Mouse (Mus musculus): ENCODE data around the gene Ptbp1. TPM values are rescaled to one million over a fixed set of nuclear protein-coding genes. Genes with fewer than 3 reads are reported as not detected.

Ptbp1 gene
- polyA plus RNA-seq (2014; fragmentation: Nextera tagmentation; extraction: Ambion mirVana) = 328 and 351 TPM in 2 replicates

GRCm38 (mm10) chr10:79853860-79854795 is at the start of gene Ptbp1:
Gene Ptbp1 (plus strand): TSS chr10:79854427.
- H3K4me2 ChIP-seq (ENCODE audit: low read depth, severe bottlenecking) = peak within 1 kb of the TSS; percentile 91
- peak within 1 kb of the TSS; percentile 100 for H3K27ac ChIP-seq (replicated peaks; ENCODE audit: low read depth, low read length)
- H3K4me1 ChIP-seq (ENCODE audit: control insufficient read depth, insufficient read depth, low read length) = peaks cover 42% of the 10 kb centered on the region
- peak within 1 kb of the TSS; percentile 99 for H3K4me3 ChIP-seq (ENCODE audit: low read depth, low read length)
- ATAC-seq (ENCODE audit: insufficient number of reproducible peaks, low FRiP score, low TSS enrichment, low read depth) (peak; percentile 91), DNase-seq (ENCODE audit: low spot score) (peak; percentile 100)
- WGBS = under 1% methylated on average over 75 of the region's 75 CpGs
- H3K36me3 ChIP-seq (ENCODE audit: control insufficient read depth, insufficient read depth, low read length) = peaks cover 17% of the 10 kb centered on the region
- no peaks in the 10 kb centered on the region for H3K27me3 ChIP-seq (ENCODE audit: control insufficient read depth, insufficient read depth, low read length)
- peak within 1 kb of the TSS; percentile 99 for H3K9ac ChIP-seq (ENCODE audit: low read length)
- H3K9me3 ChIP-seq (ENCODE audit: control insufficient read depth, low read length) = no peaks in the 10 kb centered on the region

GRCm38 (mm10) chr10:79805636-79806035 is 48.6 kb upstream of the Ptbp1 start:
- Histone ChIP-seq H3K36me3 (ENCODE audit: control insufficient read depth, insufficient read depth, low read length) (peaks cover 2% of the 10 kb centered on the region), H3K9me3 (ENCODE audit: control insufficient read depth, low read length) (no peaks in the 10 kb centered on the region), H3K9ac (ENCODE audit: low read length) (no peak overlapping the region; the same call in 1 of the 2 replicates), H3K4me3 (ENCODE audit: low read depth, low read length) (no peak overlapping the region), H3K4me2 (ENCODE audit: low read depth, severe bottlenecking) (no peak overlapping the region), H3K27me3 (ENCODE audit: control insufficient read depth, insufficient read depth, low read length) (no peaks in the 10 kb centered on the region), H3K4me1 (ENCODE audit: control insufficient read depth, insufficient read depth, low read length) (peaks cover 32% of the 10 kb centered on the region), H3K27ac (replicated peaks; ENCODE audit: low read depth, low read length) (no peak overlapping the region)
- DNase-seq (ENCODE audit: low spot score) (no peak), ATAC-seq (ENCODE audit: insufficient number of reproducible peaks, low FRiP score, low TSS enrichment, low read depth) (no peak)
- WGBS = 57% methylated on average over 11 of the region's 11 CpGs

GRCm38 (mm10) chr10:79806331-79806730 is 47.9 kb upstream of the Ptbp1 start:
- Histone ChIP-seq H3K36me3 (ENCODE audit: control insufficient read depth, insufficient read depth, low read length) (peaks cover 2% of the 10 kb centered on the region), H3K4me2 (ENCODE audit: low read depth, severe bottlenecking) (no peak overlapping the region; the same call in 1 of the 2 replicates), H3K27me3 (ENCODE audit: control insufficient read depth, insufficient read depth, low read length) (no peaks in the 10 kb centered on the region), H3K9me3 (ENCODE audit: control insufficient read depth, low read length) (no peaks in the 10 kb centered on the region), H3K27ac (replicated peaks; ENCODE audit: low read depth, low read length) (no peak overlapping the region), H3K9ac (ENCODE audit: low read length) (no peak overlapping the region), H3K4me1 (ENCODE audit: control insufficient read depth, insufficient read depth, low read length) (peaks cover 32% of the 10 kb centered on the region), H3K4me3 (ENCODE audit: low read depth, low read length) (no peak overlapping the region)
- ATAC-seq (ENCODE audit: insufficient number of reproducible peaks, low FRiP score, low TSS enrichment, low read depth) (no peak), DNase-seq (ENCODE audit: low spot score) (no peak)
- WGBS = 89% methylated on average over 9 of the region's 9 CpGs

DNA sequence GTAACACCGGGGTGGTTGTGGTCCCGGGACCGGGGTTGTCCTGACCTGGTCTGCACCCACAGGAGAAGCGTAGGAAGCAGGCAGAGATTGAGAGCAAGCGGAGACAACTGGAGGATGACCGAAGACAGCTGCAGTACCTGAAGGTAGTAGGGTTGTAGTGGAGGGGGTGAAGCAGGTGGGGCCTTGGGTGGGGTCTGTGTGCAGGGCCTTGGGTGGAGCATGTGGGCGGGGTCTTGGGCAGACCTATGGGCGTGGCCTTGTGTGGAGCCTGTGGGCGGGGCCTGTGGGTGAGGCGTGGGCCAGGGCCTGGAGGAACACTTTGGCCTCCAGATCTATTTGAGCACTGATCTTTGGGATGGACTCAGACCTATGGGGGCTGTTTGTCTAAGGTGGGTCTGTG is 47.3 kb upstream of the Ptbp1 start:
- H3K27ac ChIP-seq (replicated peaks; ENCODE audit: low read depth, low read length) = no peak overlapping the region
- no peaks in the 10 kb centered on the region for H3K27me3 ChIP-seq (ENCODE audit: control insufficient read depth, insufficient read depth, low read length)
- no peak overlapping the region for H3K4me3 ChIP-seq (ENCODE audit: low read depth, low read length)
- no peaks in the 10 kb centered on the region for H3K9me3 ChIP-seq (ENCODE audit: control insufficient read depth, low read length)
- no peak for ATAC-seq (ENCODE audit: insufficient number of reproducible peaks, low FRiP score, low TSS enrichment, low read depth)
- no peak overlapping the region for H3K9ac ChIP-seq (ENCODE audit: low read length)
- H3K4me1 ChIP-seq (ENCODE audit: control insufficient read depth, insufficient read depth, low read length) = peaks cover 31% of the 10 kb centered on the region
- DNase-seq (ENCODE audit: low spot score) = no peak
- 82% methylated on average over 10 of the region's 10 CpGs for WGBS
- no peak overlapping the region for H3K4me2 ChIP-seq (ENCODE audit: low read depth, severe bottlenecking)
- H3K36me3 ChIP-seq (ENCODE audit: control insufficient read depth, insufficient read depth, low read length) = peaks cover 2% of the 10 kb centered on the region

DNA sequence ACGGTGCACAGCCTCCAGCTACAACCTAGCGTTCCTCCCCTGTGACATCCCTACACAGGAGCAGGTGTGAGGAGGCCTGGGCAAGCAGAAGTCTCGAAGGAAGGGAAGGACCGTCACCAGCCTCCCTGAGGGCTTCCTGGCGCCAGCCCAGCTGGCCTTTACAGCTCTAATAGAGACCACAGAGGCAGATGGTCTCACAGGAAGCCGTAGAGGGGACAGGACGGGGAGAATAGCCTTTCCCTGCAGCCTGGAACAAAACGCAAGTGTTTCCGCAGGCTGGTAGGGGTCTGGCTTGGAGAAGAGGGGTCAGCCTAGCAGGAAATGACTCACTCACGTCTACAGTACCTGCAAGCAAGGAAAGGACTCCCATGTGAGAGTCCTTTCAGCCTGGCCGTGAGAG is 46.4 kb upstream of the Ptbp1 start:
- Histone ChIP-seq H3K9ac (ENCODE audit: low read length) (no peak overlapping the region; the same call in 1 of the 2 replicates), H3K27me3 (ENCODE audit: control insufficient read depth, insufficient read depth, low read length) (no peaks in the 10 kb centered on the region), H3K36me3 (ENCODE audit: control insufficient read depth, insufficient read depth, low read length) (peaks cover 4% of the 10 kb centered on the region), H3K4me3 (ENCODE audit: low read depth, low read length) (no peak overlapping the region), H3K4me1 (ENCODE audit: control insufficient read depth, insufficient read depth, low read length) (peaks cover 22% of the 10 kb centered on the region), H3K27ac (replicated peaks; ENCODE audit: low read depth, low read length) (0 out of 2 replicates have a peak overlapping the region, but pooled peaks have one; percentile 30), H3K9me3 (ENCODE audit: control insufficient read depth, low read length) (no peaks in the 10 kb centered on the region), H3K4me2 (ENCODE audit: low read depth, severe bottlenecking) (no peak overlapping the region)
- no peak for DNase-seq (ENCODE audit: low spot score)
- ATAC-seq (ENCODE audit: insufficient number of reproducible peaks, low FRiP score, low TSS enrichment, low read depth) = no peak
- 60% methylated on average over 11 of the region's 11 CpGs for WGBS

GRCm38 (mm10) chr10:79808728-79809127 is 45.5 kb upstream of the Ptbp1 start:
- H3K9me3 ChIP-seq (ENCODE audit: control insufficient read depth, low read length) = no peaks in the 10 kb centered on the region
- whole genome bisulfite sequencing = 91% methylated on average over 11 of the region's 11 CpGs
- no peak overlapping the region for H3K4me3 ChIP-seq (ENCODE audit: low read depth, low read length)
- no peak for DNase-seq (ENCODE audit: low spot score)
- H3K4me2 ChIP-seq (ENCODE audit: low read depth, severe bottlenecking) = no peak overlapping the region
- H3K27ac ChIP-seq (replicated peaks; ENCODE audit: low read depth, low read length) = no peak overlapping the region
- peaks cover 13% of the 10 kb centered on the region for H3K4me1 ChIP-seq (ENCODE audit: control insufficient read depth, insufficient read depth, low read length)
- no peaks in the 10 kb centered on the region for H3K27me3 ChIP-seq (ENCODE audit: control insufficient read depth, insufficient read depth, low read length)
- no peak overlapping the region for H3K9ac ChIP-seq (ENCODE audit: low read length)
- H3K36me3 ChIP-seq (ENCODE audit: control insufficient read depth, insufficient read depth, low read length) = peaks cover 4% of the 10 kb centered on the region
- ATAC-seq (ENCODE audit: insufficient number of reproducible peaks, low FRiP score, low TSS enrichment, low read depth) = no peak

DNA sequence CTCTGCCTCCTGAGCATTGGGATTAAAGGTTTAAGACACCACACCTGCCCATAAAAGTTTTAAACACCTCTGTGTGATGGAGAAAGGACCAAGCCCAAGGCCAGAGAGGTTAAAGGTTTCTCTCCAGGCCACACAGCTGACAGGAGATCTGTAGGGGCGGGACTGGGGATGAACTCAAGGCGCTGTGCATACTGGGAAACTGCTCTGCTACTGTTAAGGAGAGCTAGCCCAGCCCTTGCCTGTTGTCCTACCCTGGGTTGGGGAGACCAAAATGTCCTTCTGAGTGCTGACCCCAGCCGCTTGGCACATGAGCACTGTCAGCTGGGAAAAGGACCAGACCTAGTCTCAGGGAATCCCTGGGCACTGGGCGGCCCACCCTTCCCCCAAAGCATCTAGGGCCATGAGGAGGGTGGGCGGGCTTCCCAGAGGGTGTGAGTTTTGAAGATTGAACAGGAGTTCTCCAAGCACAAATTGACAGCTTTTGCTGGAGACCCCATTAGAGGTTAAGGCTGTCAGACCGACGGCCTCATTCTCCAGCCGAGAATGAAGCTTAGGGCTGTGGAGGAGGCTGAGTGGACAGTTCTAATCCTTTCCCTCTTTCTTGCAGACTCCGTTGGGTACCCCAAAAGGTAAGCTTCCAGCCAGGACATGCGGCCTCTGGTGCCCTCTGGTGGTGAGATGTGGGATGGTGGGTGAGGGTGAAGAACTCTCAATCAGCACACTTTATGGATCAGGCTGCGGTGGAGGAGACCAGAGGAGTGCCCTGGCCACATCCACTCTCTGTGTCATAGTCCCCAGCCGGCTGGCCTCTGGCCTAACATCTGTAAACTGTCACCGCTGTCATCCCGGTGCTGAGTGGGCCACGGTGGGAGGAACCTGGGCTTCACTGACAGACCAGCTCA is 42.2 kb upstream of the Ptbp1 start:
- 29% methylated on average over 15 of the region's 15 CpGs for WGBS
- peak; percentile 45; the same call in 1 of the 2 replicates for ATAC-seq (ENCODE audit: insufficient number of reproducible peaks, low FRiP score, low TSS enrichment, low read depth)
- H3K9ac ChIP-seq (ENCODE audit: low read length) = no peak overlapping the region

GRCm38 (mm10) chr10:79814271-79814842 is 39.9 kb upstream of the Ptbp1 start:
- Histone ChIP-seq H3K9ac (ENCODE audit: low read length) (no peak overlapping the region), H3K4me3 (ENCODE audit: low read depth, low read length) (no peak overlapping the region), H3K9me3 (ENCODE audit: control insufficient read depth, low read length) (no peaks in the 10 kb centered on the region), H3K4me2 (ENCODE audit: low read depth, severe bottlenecking) (no peak overlapping the region), H3K36me3 (ENCODE audit: control insufficient read depth, insufficient read depth, low read length) (peaks cover 9% of the 10 kb centered on the region), H3K27ac (replicated peaks; ENCODE audit: low read depth, low read length) (no peak overlapping the region), H3K27me3 (ENCODE audit: control insufficient read depth, insufficient read depth, low read length) (no peaks in the 10 kb centered on the region), H3K4me1 (ENCODE audit: control insufficient read depth, insufficient read depth, low read length) (no peaks in the 10 kb centered on the region)
- DNase-seq (ENCODE audit: low spot score) (no peak), ATAC-seq (ENCODE audit: insufficient number of reproducible peaks, low FRiP score, low TSS enrichment, low read depth) (no peak)
- WGBS = 81% methylated on average over 5 of the region's 5 CpGs

More for the DNA sequence above, 42.2 kb upstream of the Ptbp1 start:
- DNase-seq (ENCODE audit: low spot score) = peak; percentile 93
- Histone ChIP-seq H3K4me1 (ENCODE audit: control insufficient read depth, insufficient read depth, low read length) (no peaks in the 10 kb centered on the region), H3K4me2 (ENCODE audit: low read depth, severe bottlenecking) (no peak overlapping the region), H3K36me3 (ENCODE audit: control insufficient read depth, insufficient read depth, low read length) (peaks cover 7% of the 10 kb centered on the region), H3K9me3 (ENCODE audit: control insufficient read depth, low read length) (no peaks in the 10 kb centered on the region), H3K4me3 (ENCODE audit: low read depth, low read length) (no peak overlapping the region; the same call in 1 of the 2 replicates), H3K27ac (replicated peaks; ENCODE audit: low read depth, low read length) (no peak overlapping the region), H3K27me3 (ENCODE audit: control insufficient read depth, insufficient read depth, low read length) (no peaks in the 10 kb centered on the region)
